Mouse (Mus musculus): ENCODE results near the gene Bcl2.

GRCm38 (mm10) chr1:106643527-106643926, 70.5 kb downstream of the Bcl2 start:
- TF ChIP-seq CTCF (conservative IDR thresholded peaks at IDR 0.05; ENCODE audit: insufficient read depth, insufficient read length, low read depth, low read length) = no peak
- no peak for TF ChIP-seq POLR2A (IDR thresholded peaks at IDR 0.05; ENCODE audit: low read depth, low read length)

All from kidney, adult 2 months (tissue).